Mouse (Mus musculus): Measurements from ENCODE around the gene Psmb1. TPM values are rescaled to one million over a fixed set of nuclear protein-coding genes. Genes with fewer than 3 reads are reported as not detected.

Gene Psmb1
- polyA plus RNA-seq, 1 experiment from 2014 or later, result 255 TPM

DNA sequence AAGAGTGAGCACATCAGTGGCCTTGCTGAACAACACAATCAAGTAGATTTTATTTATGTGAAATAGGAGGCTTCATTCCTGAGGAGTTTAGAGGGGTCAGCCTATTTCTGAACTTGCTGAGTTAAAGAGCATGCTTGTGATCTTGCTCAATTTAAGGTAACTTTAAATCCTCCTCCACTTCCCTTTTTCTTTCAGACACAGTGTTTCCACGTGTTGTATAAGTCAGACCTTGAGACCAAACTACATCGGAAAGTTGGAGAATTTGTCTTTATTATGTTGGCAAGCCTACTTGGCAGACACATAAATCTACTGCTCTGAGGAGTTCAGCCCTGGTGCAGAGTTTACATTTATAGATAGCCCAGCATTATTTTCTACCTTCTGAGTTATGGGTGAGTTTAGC lies 29.3 kb upstream of the Psmb1 start:
- no peaks in the 10 kb centered on the region for H3K27me3 ChIP-seq (ENCODE audit: control insufficient read depth, insufficient read depth, low read length)
- H3K9me3 ChIP-seq (ENCODE audit: control insufficient read depth, low read length), result no peaks in the 10 kb centered on the region
- H3K36me3 ChIP-seq (ENCODE audit: control insufficient read depth, insufficient read depth, low read length), result peaks cover 13% of the 10 kb centered on the region
- ATAC-seq (ENCODE audit: low FRiP score, low TSS enrichment), result no peak
- no peak overlapping the region for H3K4me3 ChIP-seq (replicated peaks; ENCODE audit: low read depth, low read length)
- no peak for DNase-seq
- no peak overlapping the region for H3K4me2 ChIP-seq (ENCODE audit: low read length)
- 88% methylated on average over 2 of the region's 2 CpGs for WGBS
- no peak overlapping the region for H3K27ac ChIP-seq (replicated peaks; ENCODE audit: low read depth, low read length)
- peaks cover 10% of the 10 kb centered on the region for H3K4me1 ChIP-seq (ENCODE audit: control insufficient read depth, insufficient read depth, low read length)
- H3K9ac ChIP-seq (replicated peaks; ENCODE audit: low read length), result no peak overlapping the region

DNA sequence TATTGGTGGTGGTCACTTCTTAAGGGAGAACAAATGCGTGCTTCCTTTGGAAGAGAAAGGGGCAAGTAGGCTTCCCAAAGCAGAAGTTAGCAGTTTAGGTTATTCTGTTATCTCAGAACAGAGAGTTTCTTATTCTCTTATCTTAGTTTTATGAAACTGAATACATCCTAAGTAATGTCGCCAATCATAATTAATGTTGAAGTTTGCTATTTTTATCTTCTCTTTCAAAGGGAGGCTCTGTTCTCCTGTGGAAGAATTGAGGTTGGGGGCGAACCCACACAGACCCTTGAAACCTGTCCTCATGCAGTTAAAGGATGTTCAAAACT lies 28.2 kb upstream of the Psmb1 start:
- H3K4me1 ChIP-seq (ENCODE audit: control insufficient read depth, insufficient read depth, low read length), result peaks cover 10% of the 10 kb centered on the region
- H3K4me3 ChIP-seq (replicated peaks; ENCODE audit: low read depth, low read length), result peak overlapping the region; percentile 92
- H3K4me2 ChIP-seq (ENCODE audit: low read length), result peak overlapping the region; percentile 72
- H3K27ac ChIP-seq (replicated peaks; ENCODE audit: low read depth, low read length), result no peak overlapping the region
- no peak for DNase-seq
- H3K36me3 ChIP-seq (ENCODE audit: control insufficient read depth, insufficient read depth, low read length), result peaks cover 22% of the 10 kb centered on the region
- H3K9me3 ChIP-seq (ENCODE audit: control insufficient read depth, low read length), result no peaks in the 10 kb centered on the region
- H3K27me3 ChIP-seq (ENCODE audit: control insufficient read depth, insufficient read depth, low read length), result no peaks in the 10 kb centered on the region
- ATAC-seq (ENCODE audit: low FRiP score, low TSS enrichment), result no peak
- 61% methylated on average over 3 of the region's 3 CpGs for WGBS
- H3K9ac ChIP-seq (replicated peaks; ENCODE audit: low read length), result peak overlapping the region; percentile 86; the same call in 1 of the 2 replicates

- peak; percentile 95 for DNase-seq
- Histone ChIP-seq H3K4me3 (replicated peaks; ENCODE audit: low read depth, low read length) (peak within 1 kb of the TSS; percentile 92), H3K9me3 (ENCODE audit: control insufficient read depth, low read length) (no peaks in the 10 kb centered on the region), H3K4me1 (ENCODE audit: control insufficient read depth, insufficient read depth, low read length) (peaks cover 10% of the 10 kb centered on the region), H3K4me2 (ENCODE audit: low read length) (peak within 1 kb of the TSS; percentile 72), H3K36me3 (ENCODE audit: control insufficient read depth, insufficient read depth, low read length) (peaks cover 27% of the 10 kb centered on the region), H3K27ac (replicated peaks; ENCODE audit: low read depth, low read length) (peak within 1 kb of the TSS; percentile 74), H3K9ac (replicated peaks; ENCODE audit: low read length) (peak within 1 kb of the TSS; percentile 86), H3K27me3 (ENCODE audit: control insufficient read depth, insufficient read depth, low read length) (no peaks in the 10 kb centered on the region)
- 1% methylated on average over 55 of the region's 55 CpGs for WGBS
- peak; percentile 98 for ATAC-seq (ENCODE audit: low FRiP score, low TSS enrichment)
Observed at GRCm38 (mm10) chr17:15526986-15527810, 27.6 kb upstream of the Psmb1 start, which contains the start of gene Pdcd2. Pdcd2 (minus strand) TSS chr17:15527301.

GRCm38 (mm10) chr17:15526304-15526703 lies 26.8 kb upstream of the Psmb1 start:
- Histone ChIP-seq H3K27me3 (ENCODE audit: control insufficient read depth, insufficient read depth, low read length) (no peaks in the 10 kb centered on the region), H3K9ac (replicated peaks; ENCODE audit: low read length) (peak overlapping the region; percentile 86), H3K9me3 (ENCODE audit: control insufficient read depth, low read length) (no peaks in the 10 kb centered on the region), H3K4me1 (ENCODE audit: control insufficient read depth, insufficient read depth, low read length) (peaks cover 10% of the 10 kb centered on the region), H3K4me3 (replicated peaks; ENCODE audit: low read depth, low read length) (peak overlapping the region; percentile 92), H3K36me3 (ENCODE audit: control insufficient read depth, insufficient read depth, low read length) (peaks cover 36% of the 10 kb centered on the region), H3K27ac (replicated peaks; ENCODE audit: low read depth, low read length) (no peak overlapping the region; the same call in 1 of the 2 replicates), H3K4me2 (ENCODE audit: low read length) (peak overlapping the region; percentile 72)
- 17% methylated on average over 10 of the region's 10 CpGs for WGBS
- DNase-seq (peak; percentile 9), ATAC-seq (ENCODE audit: low FRiP score, low TSS enrichment) (no peak)

DNA sequence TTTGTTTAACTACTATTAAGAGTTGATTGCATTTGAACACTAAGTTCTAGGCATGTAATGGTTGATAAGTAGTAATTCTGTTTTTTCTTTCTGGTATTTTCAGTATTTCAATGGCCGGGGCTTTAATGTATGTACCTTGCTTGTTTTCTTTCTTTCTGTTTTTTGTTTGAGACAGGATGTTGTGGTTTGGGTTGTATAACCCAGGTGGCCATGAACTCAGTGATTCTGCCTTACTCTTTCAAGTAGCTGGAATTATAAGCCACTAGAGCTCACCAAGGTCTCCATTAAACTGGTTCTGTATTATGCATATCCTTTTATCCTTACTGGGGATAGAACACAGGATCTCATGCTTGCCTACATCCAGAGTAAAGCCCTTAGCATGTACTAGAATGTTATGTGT lies 19.2 kb upstream of the Psmb1 start:
- H3K4me1 ChIP-seq (ENCODE audit: control insufficient read depth, insufficient read depth, low read length), result no peaks in the 10 kb centered on the region
- no peak overlapping the region for H3K4me2 ChIP-seq (ENCODE audit: low read length)
- no peak overlapping the region for H3K4me3 ChIP-seq (replicated peaks; ENCODE audit: low read depth, low read length)
- H3K9me3 ChIP-seq (ENCODE audit: control insufficient read depth, low read length), result no peaks in the 10 kb centered on the region
- H3K27ac ChIP-seq (replicated peaks; ENCODE audit: low read depth, low read length), result no peak overlapping the region
- peaks cover 95% of the 10 kb centered on the region for H3K36me3 ChIP-seq (ENCODE audit: control insufficient read depth, insufficient read depth, low read length)
- no peak overlapping the region for H3K9ac ChIP-seq (replicated peaks; ENCODE audit: low read length)
- no peak for ATAC-seq (ENCODE audit: low FRiP score, low TSS enrichment)
- WGBS, result 93% methylated on average over 1 of the region's 1 CpGs
- H3K27me3 ChIP-seq (ENCODE audit: control insufficient read depth, insufficient read depth, low read length), result no peaks in the 10 kb centered on the region
- DNase-seq, result no peak

GRCm38 (mm10) chr17:15518186-15518585 lies 18.6 kb upstream of the Psmb1 start:
- no peak for DNase-seq
- no peak for ATAC-seq (ENCODE audit: low FRiP score, low TSS enrichment)
- no peak overlapping the region for H3K9ac ChIP-seq (replicated peaks; ENCODE audit: low read length)
- no peaks in the 10 kb centered on the region for H3K27me3 ChIP-seq (ENCODE audit: control insufficient read depth, insufficient read depth, low read length)
- H3K4me2 ChIP-seq (ENCODE audit: low read length), result no peak overlapping the region
- no peak overlapping the region for H3K27ac ChIP-seq (replicated peaks; ENCODE audit: low read depth, low read length)
- no peaks in the 10 kb centered on the region for H3K9me3 ChIP-seq (ENCODE audit: control insufficient read depth, low read length)
- peaks cover 95% of the 10 kb centered on the region for H3K36me3 ChIP-seq (ENCODE audit: control insufficient read depth, insufficient read depth, low read length)
- WGBS, result 95% methylated on average over 5 of the region's 5 CpGs
- no peaks in the 10 kb centered on the region for H3K4me1 ChIP-seq (ENCODE audit: control insufficient read depth, insufficient read depth, low read length)
- no peak overlapping the region for H3K4me3 ChIP-seq (replicated peaks; ENCODE audit: low read depth, low read length)

GRCm38 (mm10) chr17:15517776-15518175 lies 18.2 kb upstream of the Psmb1 start:
- ATAC-seq (ENCODE audit: low FRiP score, low TSS enrichment), result no peak

DNA sequence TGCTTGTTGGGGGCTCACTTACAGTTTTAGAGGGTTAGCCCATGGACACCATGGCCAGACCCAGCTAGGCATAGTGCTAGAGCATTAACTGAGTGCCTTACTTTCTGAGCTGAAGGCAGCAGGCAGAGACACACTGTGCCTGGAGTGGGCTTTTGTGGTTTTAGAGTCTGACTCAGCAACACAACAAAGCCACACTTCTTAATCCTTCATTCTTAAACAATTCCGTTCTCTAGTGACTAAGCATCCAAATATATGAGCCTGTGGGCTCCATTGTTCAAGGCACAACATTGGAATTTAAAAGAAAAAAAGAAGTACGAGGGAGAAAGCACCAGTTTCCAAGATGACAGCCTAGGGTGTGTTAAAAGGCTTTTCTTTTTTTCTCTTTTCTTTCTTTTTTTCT lies 11.1 kb upstream of the Psmb1 start:
- Histone ChIP-seq H3K27me3 (ENCODE audit: control insufficient read depth, insufficient read depth, low read length) (no peaks in the 10 kb centered on the region), H3K36me3 (ENCODE audit: control insufficient read depth, insufficient read depth, low read length) (peaks cover 92% of the 10 kb centered on the region), H3K27ac (replicated peaks; ENCODE audit: low read depth, low read length) (no peak overlapping the region), H3K4me1 (ENCODE audit: control insufficient read depth, insufficient read depth, low read length) (no peaks in the 10 kb centered on the region), H3K9me3 (ENCODE audit: control insufficient read depth, low read length) (no peaks in the 10 kb centered on the region), H3K4me3 (replicated peaks; ENCODE audit: low read depth, low read length) (no peak overlapping the region), H3K9ac (replicated peaks; ENCODE audit: low read length) (no peak overlapping the region), H3K4me2 (ENCODE audit: low read length) (no peak overlapping the region)
- 81% methylated on average over 2 of the region's 2 CpGs for WGBS
- no peak for DNase-seq
- no peak for ATAC-seq (ENCODE audit: low FRiP score, low TSS enrichment)

More at GRCm38 (mm10) chr17:15517776-15518175, 18.2 kb upstream of the Psmb1 start:
- Histone ChIP-seq H3K9ac (replicated peaks; ENCODE audit: low read length) (no peak overlapping the region), H3K4me1 (ENCODE audit: control insufficient read depth, insufficient read depth, low read length) (no peaks in the 10 kb centered on the region), H3K4me2 (ENCODE audit: low read length) (no peak overlapping the region), H3K9me3 (ENCODE audit: control insufficient read depth, low read length) (no peaks in the 10 kb centered on the region), H3K27me3 (ENCODE audit: control insufficient read depth, insufficient read depth, low read length) (no peaks in the 10 kb centered on the region), H3K27ac (replicated peaks; ENCODE audit: low read depth, low read length) (no peak overlapping the region), H3K36me3 (ENCODE audit: control insufficient read depth, insufficient read depth, low read length) (peaks cover 93% of the 10 kb centered on the region), H3K4me3 (replicated peaks; ENCODE audit: low read depth, low read length) (no peak overlapping the region)
- no peak for DNase-seq
- WGBS, result 76% methylated on average over 5 of the region's 5 CpGs

DNA sequence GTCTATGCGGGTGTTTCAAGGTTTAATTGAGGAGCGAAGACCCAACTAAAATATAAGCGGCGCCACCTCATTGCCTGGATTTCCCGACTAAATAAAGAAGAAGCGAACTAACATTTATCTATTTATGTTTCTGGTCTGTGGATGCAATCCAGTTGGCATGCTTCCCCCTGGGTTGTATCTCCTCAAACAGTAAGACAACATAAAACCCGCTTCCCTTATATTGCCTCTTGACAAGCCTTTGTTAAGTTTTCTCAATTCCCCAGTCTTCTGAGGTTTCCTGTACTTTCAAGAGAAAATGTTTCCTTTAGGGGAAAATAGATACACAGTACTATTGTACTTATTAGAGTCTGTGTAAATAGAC lies 818 bp downstream of the Psmb1 start:
- H3K27me3 ChIP-seq (ENCODE audit: control insufficient read depth, insufficient read depth, low read length), result no peaks in the 10 kb centered on the region
- 46% methylated on average over 7 of the region's 7 CpGs for WGBS
- no peaks in the 10 kb centered on the region for H3K9me3 ChIP-seq (ENCODE audit: control insufficient read depth, low read length)
- DNase-seq (no peak), ATAC-seq (ENCODE audit: low FRiP score, low TSS enrichment) (no peak)
- peak overlapping the region; percentile 96 for H3K4me2 ChIP-seq (ENCODE audit: low read length)
- H3K27ac ChIP-seq (replicated peaks; ENCODE audit: low read depth, low read length), result peak overlapping the region; percentile 89
- H3K4me3 ChIP-seq (replicated peaks; ENCODE audit: low read depth, low read length), result peak overlapping the region; percentile 81
- peaks cover 33% of the 10 kb centered on the region for H3K4me1 ChIP-seq (ENCODE audit: control insufficient read depth, insufficient read depth, low read length)
- peaks cover 31% of the 10 kb centered on the region for H3K36me3 ChIP-seq (ENCODE audit: control insufficient read depth, insufficient read depth, low read length)
- peak overlapping the region; percentile 75; the same call in 1 of the 2 replicates for H3K9ac ChIP-seq (replicated peaks; ENCODE audit: low read length)
